Mouse (Mus musculus) limb, embryonic 15.5 days (tissue): Measurements from ENCODE around the gene Adamtsl3. TPM values are rescaled to one million over a fixed set of nuclear protein-coding genes. Genes with fewer than 3 reads are reported as not detected.
"Not testable (repeated sequence)": the region's sequence is repeated elsewhere in the genome, so short reads cannot be mapped to it uniquely, and the experiment has no call there.

Experiments used
- ATAC-seq: fragments of 200-750 bp; cut with Nextera tagmentation; 2 replicates; pipeline ENCODE4 v1.8.0; 2017; ENCODE audit warnings: low read depth, moderate TSS enrichment; ENCODE audit not compliant: insufficient number of reproducible peaks, low FRiP score, low TSS enrichment
- H3K27ac ChIP-seq: fragments of 300-500 bp; sonication (generic); 2 replicates; pipeline ENCODE4 v1.5.1; 2015; ENCODE audit warnings: moderate library complexity, mild to moderate bottlenecking, inconsistent platforms
- H3K27me3 ChIP-seq: fragments of 300-500 bp; sonication (generic); 2 replicates; pipeline ENCODE4 v1.6.1; 2015; ENCODE audit warnings: inconsistent platforms
- H3K36me3 ChIP-seq: fragments of 300-500 bp; sonication (generic); 2 replicates; pipeline ENCODE4 v1.6.1; 2015; ENCODE audit warnings: inconsistent platforms
- H3K4me1 ChIP-seq: fragments of 300-500 bp; sonication (generic); 2 replicates; pipeline ENCODE4 v1.6.1; 2015; ENCODE audit warnings: inconsistent platforms
- H3K4me2 ChIP-seq: fragments of 300-500 bp; sonication (generic); 2 replicates; pipeline ENCODE4 v1.6.1; 2015; ENCODE audit warnings: mild to moderate bottlenecking, inconsistent platforms
- H3K4me3 ChIP-seq: fragments of 300-500 bp; sonication (generic); 2 replicates; pipeline ENCODE4 v1.5.1; 2015; ENCODE audit warnings: mild to moderate bottlenecking, inconsistent platforms
- H3K9ac ChIP-seq: fragments of 300-500 bp; sonication (generic); 2 replicates; pipeline ENCODE4 v1.6.1; 2015; ENCODE audit warnings: inconsistent platforms
- H3K9me3 ChIP-seq: fragments of 300-500 bp; sonication (generic); 2 replicates; pipeline ENCODE4 v1.6.1; 2016; ENCODE audit warnings: inconsistent platforms
- WGBS: fragments of 180-500 bp; shearing (Covaris S2); methylation state at CpG from one replicate; pipeline ENCODE4 v1.1.7; 2015; 5-methylcytosine and 5-hydroxymethylcytosine counted together
- polyA plus RNA-seq: library from polyadenylated mRNA; unstranded; fragments of >200 nt; fragmentation: Nextera tagmentation; extraction: Ambion mirVana; gene quantifications from 2 replicates; pipeline ENCODE4 v1.2.1, GENCODE M21; 2015

Gene Adamtsl3
- polyA plus RNA-seq, 1 experiment from 2014 or later: 7.5 TPM

- WGBS: 87% methylated on average over 12 of the region's 12 CpGs
- H3K9me3 ChIP-seq: no peaks in the 10 kb centered on the region
- no peak overlapping the region for H3K27ac ChIP-seq
- no peaks in the 10 kb centered on the region for H3K27me3 ChIP-seq
- H3K36me3 ChIP-seq: no peaks in the 10 kb centered on the region
- no peak overlapping the region for H3K9ac ChIP-seq
- no peak for ATAC-seq
- no peak overlapping the region for H3K4me2 ChIP-seq
- H3K4me3 ChIP-seq: no peak overlapping the region
- H3K4me1 ChIP-seq: peaks cover 19% of the 10 kb centered on the region
Observed at GRCm38 (mm10) chr7:82395239-82395638, 59.7 kb downstream of the Adamtsl3 start.

DNA sequence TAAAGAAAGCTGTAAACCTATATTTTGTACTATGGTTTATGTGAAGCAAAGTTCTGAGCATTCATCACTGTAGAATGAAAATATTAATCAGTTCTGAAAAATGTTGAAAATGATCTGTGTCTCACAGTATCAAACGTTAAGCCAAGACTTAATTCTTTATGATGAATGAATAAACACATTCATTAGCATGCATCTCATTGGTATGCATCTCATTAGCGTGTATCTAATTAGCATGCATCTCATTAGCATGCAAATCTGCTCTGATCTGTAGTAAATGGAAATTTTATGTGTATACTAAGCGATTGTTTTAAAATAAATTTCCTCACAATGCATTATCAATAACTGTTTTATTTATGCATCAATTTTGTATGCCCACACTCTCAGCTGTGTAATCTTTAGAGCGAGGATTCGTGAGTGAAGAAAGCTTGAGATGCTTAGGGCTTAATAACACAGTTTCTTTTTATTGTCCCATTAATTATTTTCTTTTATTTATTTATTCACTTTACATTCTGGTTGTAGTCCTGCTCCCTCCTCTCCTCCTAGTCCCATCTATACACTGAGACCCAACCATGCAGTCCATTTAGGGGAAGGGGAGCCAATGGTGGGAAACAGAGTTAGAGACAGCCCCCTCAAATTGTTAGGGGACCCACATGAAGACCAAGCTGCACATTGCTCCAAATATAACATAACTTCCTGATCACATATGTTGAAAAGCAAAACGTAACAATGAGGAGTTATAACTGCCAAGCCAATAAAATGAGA lies 60.4 kb downstream of the Adamtsl3 start:
- no peaks in the 10 kb centered on the region for H3K9me3 ChIP-seq
- ATAC-seq: no peak
- H3K27ac ChIP-seq: peak overlapping the region; percentile 43; the same call in 1 of the 2 replicates
- H3K4me1 ChIP-seq: peaks cover 19% of the 10 kb centered on the region
- no peak overlapping the region for H3K4me2 ChIP-seq
- no peak overlapping the region for H3K4me3 ChIP-seq
- H3K27me3 ChIP-seq: no peaks in the 10 kb centered on the region
- no peak overlapping the region for H3K9ac ChIP-seq
- WGBS: 71% methylated on average over 6 of the region's 6 CpGs
- H3K36me3 ChIP-seq: no peaks in the 10 kb centered on the region

DNA sequence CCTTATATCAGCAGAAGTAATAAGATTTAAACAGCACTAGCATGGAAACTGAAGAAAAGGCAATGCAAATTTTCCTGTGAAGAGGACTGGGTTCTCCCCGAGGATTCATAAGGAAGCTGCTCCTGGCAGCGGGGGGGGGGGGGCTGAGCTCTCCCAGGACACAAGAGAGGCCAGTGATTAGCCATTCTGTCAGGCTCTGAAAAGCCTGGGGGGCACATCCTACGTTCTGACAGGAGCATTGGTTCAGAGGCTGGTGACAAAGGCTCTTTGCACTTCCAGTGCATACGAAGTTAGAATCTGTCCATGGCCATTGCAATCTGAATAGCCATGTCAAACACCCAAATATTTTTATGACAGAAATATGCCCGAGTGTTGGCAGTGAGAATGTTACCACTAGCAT lies 61.4 kb downstream of the Adamtsl3 start:
- Histone ChIP-seq H3K9ac (no peak overlapping the region), H3K36me3 (no peaks in the 10 kb centered on the region), H3K4me3 (no peak overlapping the region), H3K4me1 (peaks cover 19% of the 10 kb centered on the region), H3K4me2 (no peak overlapping the region), H3K27me3 (no peaks in the 10 kb centered on the region), H3K9me3 (no peaks in the 10 kb centered on the region), H3K27ac (peak overlapping the region; percentile 43; the same call in 1 of the 2 replicates)
- 24% methylated on average over 3 of the region's 5 CpGs for WGBS
- ATAC-seq: no peak

- no peak for ATAC-seq
- Histone ChIP-seq H3K36me3 (no peaks in the 10 kb centered on the region), H3K4me1 (peaks cover 19% of the 10 kb centered on the region), H3K4me3 (no peak overlapping the region), H3K27me3 (no peaks in the 10 kb centered on the region), H3K9me3 (no peaks in the 10 kb centered on the region), H3K4me2 (peak overlapping the region; percentile 17; the same call in 1 of the 2 replicates), H3K9ac (no peak overlapping the region), H3K27ac (peak overlapping the region; percentile 54)
- 31% methylated on average over 8 of the region's 8 CpGs for WGBS
Observed at GRCm38 (mm10) chr7:82397632-82398031, 62.1 kb downstream of the Adamtsl3 start.

- 72% methylated on average over 9 of the region's 9 CpGs for WGBS
- ATAC-seq: no peak
- no peak overlapping the region for H3K27ac ChIP-seq
- H3K27me3 ChIP-seq: no peaks in the 10 kb centered on the region
- no peak overlapping the region for H3K4me3 ChIP-seq
- H3K4me1 ChIP-seq: peaks cover 3% of the 10 kb centered on the region; the same call in 1 of the 2 replicates
- no peaks in the 10 kb centered on the region for H3K36me3 ChIP-seq
- H3K9ac ChIP-seq: no peak overlapping the region
- no peaks in the 10 kb centered on the region for H3K9me3 ChIP-seq
- H3K4me2 ChIP-seq: no peak overlapping the region
Observed at GRCm38 (mm10) chr7:82405466-82406045, 70.1 kb downstream of the Adamtsl3 start.

- 63% methylated on average over 4 of the region's 4 CpGs for WGBS
Observed at GRCm38 (mm10) chr7:82410966-82411365, 75.5 kb downstream of the Adamtsl3 start.

DNA sequence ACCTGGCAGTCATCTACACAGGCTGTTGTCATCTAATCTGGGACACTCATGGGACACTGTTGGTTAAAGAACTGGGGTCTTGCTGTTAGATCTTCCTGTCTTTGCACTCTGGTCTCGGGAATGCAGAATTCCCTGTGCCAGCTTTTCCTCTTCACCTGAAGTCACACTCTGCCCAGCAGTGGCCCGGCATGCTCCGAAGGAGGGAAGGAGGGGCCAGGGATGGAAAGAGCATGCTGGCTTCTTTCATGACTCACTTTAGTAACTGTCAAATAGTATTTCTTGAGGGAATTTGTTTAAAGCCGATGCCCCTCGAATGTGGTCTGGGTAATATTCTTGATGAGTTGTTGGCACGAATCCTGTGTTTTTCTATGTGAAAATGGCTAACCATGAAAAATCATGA lies 81.2 kb downstream of the Adamtsl3 start:
- no peak for ATAC-seq
- Histone ChIP-seq H3K9ac (no peak overlapping the region), H3K27ac (no peak overlapping the region), H3K4me1 (peaks cover 6% of the 10 kb centered on the region; the same call in 1 of the 2 replicates), H3K36me3 (no peaks in the 10 kb centered on the region), H3K9me3 (no peaks in the 10 kb centered on the region), H3K27me3 (no peaks in the 10 kb centered on the region), H3K4me3 (no peak overlapping the region), H3K4me2 (no peak overlapping the region)
- WGBS: 65% methylated on average over 6 of the region's 6 CpGs

More at GRCm38 (mm10) chr7:82410966-82411365, 75.5 kb downstream of the Adamtsl3 start:
- Histone ChIP-seq H3K9me3 (no peaks in the 10 kb centered on the region), H3K27me3 (no peaks in the 10 kb centered on the region), H3K9ac (no peak overlapping the region), H3K27ac (no peak overlapping the region), H3K4me3 (no peak overlapping the region), H3K4me2 (no peak overlapping the region), H3K36me3 (no peaks in the 10 kb centered on the region), H3K4me1 (no peaks in the 10 kb centered on the region)
- no peak for ATAC-seq

DNA sequence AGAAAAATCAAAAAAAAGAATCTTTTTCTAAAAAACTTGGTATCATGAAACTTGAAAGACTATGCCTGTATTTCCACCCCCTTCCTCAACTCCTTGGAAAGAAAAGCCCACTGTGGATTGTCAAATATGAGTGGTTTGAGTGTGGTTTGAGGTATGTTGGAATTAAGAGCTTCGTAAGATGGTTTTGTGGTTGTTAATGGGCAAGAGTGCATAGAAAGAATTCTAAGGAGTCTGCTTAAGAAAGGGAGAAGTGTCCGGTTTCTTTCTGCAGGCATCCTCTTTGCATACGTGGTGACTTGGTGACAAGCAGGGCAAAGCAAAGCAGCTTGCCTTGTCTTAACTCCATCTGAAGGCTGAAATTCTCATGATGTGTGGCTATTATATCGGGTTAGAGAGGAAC lies 81.6 kb downstream of the Adamtsl3 start:
- no peak overlapping the region for H3K9ac ChIP-seq
- no peak for ATAC-seq
- H3K36me3 ChIP-seq: no peaks in the 10 kb centered on the region
- H3K27ac ChIP-seq: no peak overlapping the region
- 71% methylated on average over 4 of the region's 4 CpGs for WGBS
- H3K4me3 ChIP-seq: no peak overlapping the region
- H3K4me1 ChIP-seq: peaks cover 6% of the 10 kb centered on the region; the same call in 1 of the 2 replicates
- H3K4me2 ChIP-seq: no peak overlapping the region
- H3K9me3 ChIP-seq: no peaks in the 10 kb centered on the region
- H3K27me3 ChIP-seq: no peaks in the 10 kb centered on the region

DNA sequence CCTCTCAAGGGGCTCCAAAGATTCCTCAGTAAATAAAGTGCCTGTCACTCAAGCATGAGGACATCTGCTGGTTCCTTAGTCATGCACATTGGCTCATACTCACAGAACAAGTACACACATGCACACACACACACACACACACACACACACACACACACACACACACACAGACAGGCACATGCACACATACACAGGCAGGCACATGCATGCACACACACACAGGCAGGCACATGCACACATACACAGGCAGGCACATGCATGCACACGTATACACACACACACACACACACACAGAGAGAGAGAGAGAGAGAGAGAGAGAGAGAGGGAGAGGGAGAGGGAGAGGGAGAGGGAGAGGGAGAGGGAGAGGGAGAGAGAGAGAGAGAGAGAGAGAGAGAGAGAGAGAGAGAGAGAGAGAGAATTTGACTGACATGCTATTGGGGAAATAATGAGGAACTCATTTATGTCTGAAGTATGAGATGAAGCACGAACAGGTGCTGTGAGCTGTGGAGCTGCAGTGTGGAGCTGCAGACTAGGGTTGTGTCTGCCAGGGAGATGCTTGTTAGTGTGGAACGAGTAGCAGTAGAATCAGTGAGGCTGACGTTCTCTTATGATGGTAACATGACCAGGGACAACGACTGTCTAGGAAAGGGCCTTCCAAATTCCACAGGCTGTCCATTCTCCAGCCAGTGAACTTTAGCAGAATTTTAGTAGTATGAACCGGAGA lies 85.0 kb downstream of the Adamtsl3 start:
- not testable (repeated sequence) for H3K36me3 ChIP-seq, H3K27ac ChIP-seq, H3K9ac ChIP-seq, H3K9me3 ChIP-seq, ATAC-seq, H3K27me3 ChIP-seq, H3K4me2 ChIP-seq, H3K4me3 ChIP-seq
- 38% methylated on average over 5 of the region's 6 CpGs for WGBS
- H3K4me1 ChIP-seq: peaks cover 26% of the 10 kb centered on the region

DNA sequence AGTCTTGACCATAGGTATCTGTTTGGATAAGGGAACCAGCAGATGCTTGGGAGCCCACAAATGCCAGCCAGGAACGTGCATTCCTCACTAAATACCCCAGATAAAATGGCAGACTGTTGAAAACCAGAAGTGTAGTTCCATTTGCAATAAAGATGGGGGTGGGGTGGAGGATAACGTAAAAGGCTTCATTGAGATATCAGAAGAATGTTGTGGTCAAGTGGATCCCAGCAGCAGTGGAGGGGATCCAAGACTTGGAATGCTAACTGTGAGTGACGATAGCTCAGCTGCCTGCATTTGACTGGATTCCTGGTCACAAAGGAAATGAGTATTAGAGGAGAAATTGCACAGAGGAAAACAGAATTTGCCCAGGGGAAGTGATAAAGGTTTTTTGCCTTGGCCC lies 87.1 kb downstream of the Adamtsl3 start:
- Histone ChIP-seq H3K9ac (no peak overlapping the region), H3K36me3 (no peaks in the 10 kb centered on the region), H3K27me3 (no peaks in the 10 kb centered on the region), H3K4me1 (peaks cover 24% of the 10 kb centered on the region), H3K27ac (no peak overlapping the region), H3K9me3 (no peaks in the 10 kb centered on the region), H3K4me2 (no peak overlapping the region), H3K4me3 (no peak overlapping the region)
- 45% methylated on average over 3 of the region's 3 CpGs for WGBS
- ATAC-seq: no peak

DNA sequence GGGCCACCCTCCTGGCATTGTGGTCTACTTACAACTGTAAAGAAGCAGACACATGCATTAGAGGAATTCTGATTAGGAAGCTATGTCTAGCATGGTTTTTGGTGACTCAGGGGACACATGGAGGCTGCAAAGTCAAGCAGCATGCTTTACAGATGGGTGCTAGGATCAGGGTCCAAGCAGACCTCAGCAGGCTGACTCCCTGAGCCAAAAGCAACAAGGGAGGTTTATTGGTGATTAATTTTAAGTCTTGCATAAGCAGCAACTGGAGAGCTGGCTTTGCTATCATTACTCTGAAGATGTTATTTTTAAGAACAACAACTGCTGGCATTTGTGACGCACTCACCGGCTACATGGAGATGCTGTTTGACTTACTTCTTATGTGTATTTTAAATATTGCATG lies 88.1 kb downstream of the Adamtsl3 start:
- no peak overlapping the region for H3K4me3 ChIP-seq
- H3K27me3 ChIP-seq: no peaks in the 10 kb centered on the region
- WGBS: 72% methylated on average over 2 of the region's 2 CpGs
- H3K27ac ChIP-seq: no peak overlapping the region
- H3K9ac ChIP-seq: no peak overlapping the region
- no peak overlapping the region for H3K4me2 ChIP-seq
- peaks cover 24% of the 10 kb centered on the region for H3K4me1 ChIP-seq
- no peaks in the 10 kb centered on the region for H3K9me3 ChIP-seq
- ATAC-seq: no peak
- H3K36me3 ChIP-seq: no peaks in the 10 kb centered on the region

- H3K4me1 ChIP-seq: peaks cover 24% of the 10 kb centered on the region
- no peak for ATAC-seq
Observed at GRCm38 (mm10) chr7:82424281-82424680, 88.8 kb downstream of the Adamtsl3 start.

More at GRCm38 (mm10) chr7:82424281-82424680, 88.8 kb downstream of the Adamtsl3 start:
- WGBS: 67% methylated on average over 1 of the region's 1 CpGs
- no peaks in the 10 kb centered on the region for H3K27me3 ChIP-seq
- no peaks in the 10 kb centered on the region for H3K36me3 ChIP-seq
- no peak overlapping the region for H3K9ac ChIP-seq
- H3K27ac ChIP-seq: no peak overlapping the region
- no peak overlapping the region for H3K4me3 ChIP-seq
- peak overlapping the region; percentile 12; the same call in 1 of the 2 replicates for H3K4me2 ChIP-seq
- H3K9me3 ChIP-seq: no peaks in the 10 kb centered on the region
